Mouse (Mus musculus) T-helper 2 cell (primary cell): ENCODE data around the gene Prkca.
"Not testable (repeated sequence)": the region's sequence is repeated elsewhere in the genome, so short reads cannot be mapped to it uniquely, and the experiment has no call there.

Experiments used
- in situ Hi-C: fragments of 300-600 bp; cut with MboI, MseI; formaldehyde crosslinking; loops from one replicate; pipeline ENCODE4 v1.15.1; 2025; ENCODE audit warnings: high pct_unique_total_duplicates

Gene Prkca

DNA sequence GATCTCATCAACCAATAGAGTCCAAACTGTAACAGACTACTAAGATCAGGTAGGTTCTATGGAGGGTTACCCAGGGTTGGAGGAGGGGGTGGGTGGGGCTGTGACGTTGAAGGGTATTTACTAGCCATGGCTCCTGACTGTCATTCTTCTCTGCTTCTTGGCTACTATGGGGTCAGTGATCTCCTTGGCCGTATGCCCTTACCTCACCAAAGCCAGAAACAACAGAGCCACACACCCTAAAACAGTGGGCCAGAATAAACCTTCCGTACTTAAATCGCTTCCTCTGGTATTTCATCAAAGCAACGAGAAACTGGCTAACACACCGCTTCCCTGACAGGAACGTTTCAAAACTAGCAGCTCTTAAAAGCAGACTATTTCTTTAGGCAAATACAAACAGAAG lies 221.2 kb downstream of the Prkca start:
- in situ Hi-C loops: no loop called here

- in situ Hi-C loops: no loop called here
These were observed 223.0 kb downstream of the Prkca start for GRCm38 (mm10) chr11:108120708-108121107.

DNA sequence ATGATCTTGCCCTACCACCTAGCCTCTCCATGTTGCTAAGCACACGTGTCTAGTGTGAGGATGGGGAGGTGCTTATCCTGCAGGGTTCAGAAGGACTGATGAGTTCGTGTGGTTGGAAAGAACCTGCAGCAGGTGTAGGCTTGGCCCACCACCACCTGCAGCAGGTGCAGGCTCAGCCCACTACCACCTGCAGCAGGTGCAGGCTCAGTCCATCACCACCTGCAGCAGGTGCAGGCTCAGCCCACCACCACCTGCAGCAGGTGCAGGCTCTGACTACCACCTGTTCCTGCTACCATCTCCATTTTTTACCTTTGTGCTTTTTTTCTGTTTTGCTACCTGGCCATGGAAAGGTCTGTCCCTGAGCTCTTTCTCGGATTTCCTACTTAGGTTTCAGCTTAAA lies 223.9 kb downstream of the Prkca start:
- in situ Hi-C loops: no loop called here

DNA sequence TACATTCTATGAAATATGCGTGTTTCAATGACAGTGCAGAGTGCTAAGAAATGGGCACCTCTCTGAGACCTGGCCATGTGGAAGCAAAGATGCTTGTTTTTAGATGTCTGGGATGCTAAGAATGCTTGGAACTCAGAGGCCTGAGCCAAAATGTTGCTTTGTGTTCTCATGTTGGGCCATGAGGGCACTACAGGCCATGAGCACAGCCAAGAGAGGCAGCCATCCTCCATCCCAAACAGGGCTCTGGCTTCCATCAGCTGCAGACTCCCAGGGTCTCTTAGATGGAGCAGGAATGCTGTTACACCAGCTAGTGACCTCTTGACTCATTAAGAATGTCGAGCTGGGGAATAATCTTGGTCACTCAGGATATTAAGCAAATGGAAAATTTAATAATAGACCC lies 224.9 kb downstream of the Prkca start:
- in situ Hi-C loops: no loop called here

DNA sequence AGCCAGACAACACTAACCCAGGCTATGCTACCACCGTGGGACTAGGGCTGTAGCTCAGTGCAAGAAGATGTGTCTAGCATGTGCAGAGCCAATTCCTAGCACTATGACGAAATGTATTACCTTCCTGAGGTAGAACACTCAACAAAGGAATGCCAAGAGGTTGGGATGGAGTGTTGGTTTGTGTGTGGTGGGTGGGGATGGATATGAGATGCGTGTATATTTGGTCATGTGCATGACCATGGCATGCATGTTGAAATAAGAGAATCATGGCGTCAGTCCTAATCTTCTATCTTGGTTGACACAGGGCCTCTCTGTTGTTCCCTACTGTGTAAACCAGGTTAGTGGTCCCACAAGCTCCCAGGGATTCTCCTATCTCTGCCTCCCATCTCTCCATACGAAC lies 225.5 kb downstream of the Prkca start:
- in situ Hi-C loops: no loop called here

DNA sequence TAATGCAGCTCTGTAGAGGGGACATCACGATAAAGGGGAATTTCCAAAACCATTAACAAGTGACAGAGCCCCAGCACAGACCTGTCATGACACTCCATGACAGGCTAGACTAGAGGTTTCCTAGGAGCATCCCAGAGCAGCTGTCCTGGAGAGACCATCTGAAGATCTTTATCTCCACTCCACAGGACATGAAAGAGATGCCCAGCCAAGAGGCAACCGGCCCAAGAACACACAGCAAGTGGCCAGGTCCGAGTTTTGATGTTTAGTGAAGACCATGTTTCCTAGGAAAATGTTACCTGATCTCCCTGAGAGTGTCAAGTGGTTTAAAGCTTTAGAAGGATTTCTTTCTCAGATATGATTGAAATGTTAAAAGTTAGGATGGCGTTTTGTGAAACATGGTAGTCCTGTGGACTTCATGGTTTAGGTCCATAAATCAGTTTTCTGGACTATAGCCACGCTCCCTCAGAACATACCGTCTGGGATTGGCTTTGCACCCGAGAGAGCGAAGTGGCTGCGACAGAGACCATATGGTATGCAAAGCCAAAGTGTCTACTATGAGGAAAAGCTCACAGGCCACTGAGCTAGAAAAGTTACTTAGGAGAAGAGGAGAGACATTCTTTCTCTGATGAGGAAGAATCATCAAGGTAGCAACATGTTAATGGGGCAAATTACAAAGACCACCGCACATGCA lies 226.2 kb downstream of the Prkca start:
- in situ Hi-C loops: no loop called here

- in situ Hi-C loops: no loop called here
These were observed 229.6 kb downstream of the Prkca start for GRCm38 (mm10) chr11:108114091-108114490.

DNA sequence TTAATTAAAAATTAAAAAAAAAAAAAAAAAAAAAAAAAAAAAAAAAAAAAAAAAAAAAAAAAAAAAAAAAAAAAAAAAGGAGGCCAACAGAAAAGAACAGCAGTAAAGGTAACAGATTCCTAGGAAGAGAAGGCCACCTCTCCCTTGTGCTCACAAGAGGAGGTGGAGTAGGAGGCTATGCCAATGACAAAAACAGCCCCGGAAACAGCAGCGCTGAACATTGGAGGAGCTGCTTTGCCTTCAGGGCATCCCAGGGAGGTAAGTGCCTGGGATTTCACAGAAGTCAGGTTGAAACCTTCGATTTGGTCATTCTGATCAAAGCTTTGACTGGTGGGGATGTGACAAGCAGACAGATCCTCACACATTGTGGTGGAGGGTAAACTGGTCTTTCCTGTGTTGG lies 231.3 kb downstream of the Prkca start:
- in situ Hi-C loops: no loop called here

- in situ Hi-C loops: no loop called here
These were observed 239.6 kb downstream of the Prkca start for GRCm38 (mm10) chr11:108104085-108104484.

GRCm38 (mm10) chr11:108101280-108101950 lies 242.3 kb downstream of the Prkca start:
- in situ Hi-C loops: no loop called here

- in situ Hi-C loops: no loop called here
These were observed 245.4 kb downstream of the Prkca start for GRCm38 (mm10) chr11:108098306-108098705.

DNA sequence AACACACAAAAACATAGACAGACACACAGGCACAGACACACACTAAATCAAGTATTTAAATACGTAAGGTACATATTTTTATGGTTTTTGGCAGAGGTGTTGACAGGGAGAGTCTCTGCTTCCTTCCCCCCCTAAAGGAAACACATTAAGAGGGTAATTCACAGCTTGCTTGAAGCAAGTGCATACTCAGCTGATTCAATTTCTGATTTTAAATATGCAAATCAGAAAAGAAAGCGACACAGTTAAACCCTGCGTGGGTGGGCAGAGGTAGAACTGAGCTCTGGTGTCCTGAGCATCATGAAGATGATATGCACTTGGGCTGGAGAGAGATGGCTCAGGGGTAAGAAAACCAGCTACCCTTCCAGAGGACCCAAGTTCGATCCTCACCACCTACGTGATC lies 248.9 kb downstream of the Prkca start:
- in situ Hi-C loops: no loop called here

GRCm38 (mm10) chr11:108093248-108093647 lies 250.5 kb downstream of the Prkca start:
- in situ Hi-C loops: no loop called here

- in situ Hi-C loops: no loop called here
These were observed 252.5 kb downstream of the Prkca start for GRCm38 (mm10) chr11:108091238-108091637.

DNA sequence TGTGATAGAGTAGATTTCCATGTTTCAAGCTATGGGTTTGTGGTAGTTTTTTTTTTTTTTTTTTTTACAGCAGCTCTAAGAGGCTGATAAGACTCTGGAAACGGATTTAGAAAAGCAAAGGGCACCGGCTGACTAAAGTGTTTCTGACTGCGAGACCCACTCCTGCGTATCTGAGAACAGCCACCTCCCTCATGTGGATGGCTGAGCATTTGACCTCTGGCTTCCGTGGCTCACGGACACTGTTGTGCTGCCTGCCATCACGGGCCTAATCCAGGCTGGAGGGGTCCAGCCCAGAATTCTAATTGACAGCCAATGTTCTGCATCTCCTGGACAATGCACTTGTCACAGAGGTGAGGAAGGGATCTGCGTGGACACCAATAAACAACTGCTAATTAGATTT lies 253.0 kb downstream of the Prkca start:
- in situ Hi-C loops: no loop called here

GRCm38 (mm10) chr11:108088063-108088462 lies 255.7 kb downstream of the Prkca start:
- in situ Hi-C loops: no loop called here

DNA sequence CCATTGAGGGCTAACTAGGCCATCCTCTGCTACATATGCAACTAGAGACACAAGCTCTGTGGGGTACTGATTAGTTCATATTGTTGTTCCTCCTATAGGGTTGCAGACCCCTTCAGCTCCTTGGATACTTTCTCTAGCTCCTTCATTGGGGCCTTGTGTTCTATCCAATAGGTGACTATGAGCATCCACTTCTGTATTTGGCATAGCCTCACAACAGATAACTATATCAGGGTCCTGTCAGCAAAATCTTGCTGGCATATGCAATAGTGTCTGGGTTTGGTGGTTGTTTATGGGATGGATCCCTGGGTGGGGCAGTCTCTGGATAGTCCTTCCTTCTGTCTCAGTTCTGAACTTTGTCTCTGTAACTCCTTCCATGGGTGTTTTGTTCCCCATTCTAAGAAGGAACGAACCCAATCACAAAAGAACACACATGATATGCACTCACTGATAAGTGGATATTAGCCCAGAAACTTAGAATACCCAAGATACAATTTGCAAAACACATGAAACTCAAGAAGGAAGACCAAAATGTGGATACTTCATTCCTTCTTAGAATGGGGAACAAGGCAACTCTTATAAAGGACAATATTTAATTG lies 256.5 kb downstream of the Prkca start:
- in situ Hi-C loops: not testable (repeated sequence)

DNA sequence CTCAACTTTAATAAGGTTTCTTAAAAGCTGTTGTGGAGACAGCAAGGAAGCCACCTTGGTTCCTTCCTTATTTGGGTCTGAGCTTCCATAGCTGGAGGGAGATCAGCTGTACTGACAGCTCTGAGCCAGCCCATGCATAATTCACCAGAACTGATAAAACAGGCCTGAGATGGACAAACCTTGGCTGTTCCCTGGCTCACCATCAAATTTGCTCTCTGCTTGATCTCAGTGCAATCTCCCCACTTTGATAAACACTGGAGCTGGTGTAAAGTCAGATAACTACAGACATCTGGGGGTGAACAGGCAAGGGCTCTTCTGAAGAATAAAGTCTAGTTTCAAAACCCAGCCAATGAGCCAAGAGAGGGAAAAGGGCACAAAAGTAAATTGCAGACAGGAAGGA lies 261.1 kb downstream of the Prkca start:
- in situ Hi-C loops: no loop called here

DNA sequence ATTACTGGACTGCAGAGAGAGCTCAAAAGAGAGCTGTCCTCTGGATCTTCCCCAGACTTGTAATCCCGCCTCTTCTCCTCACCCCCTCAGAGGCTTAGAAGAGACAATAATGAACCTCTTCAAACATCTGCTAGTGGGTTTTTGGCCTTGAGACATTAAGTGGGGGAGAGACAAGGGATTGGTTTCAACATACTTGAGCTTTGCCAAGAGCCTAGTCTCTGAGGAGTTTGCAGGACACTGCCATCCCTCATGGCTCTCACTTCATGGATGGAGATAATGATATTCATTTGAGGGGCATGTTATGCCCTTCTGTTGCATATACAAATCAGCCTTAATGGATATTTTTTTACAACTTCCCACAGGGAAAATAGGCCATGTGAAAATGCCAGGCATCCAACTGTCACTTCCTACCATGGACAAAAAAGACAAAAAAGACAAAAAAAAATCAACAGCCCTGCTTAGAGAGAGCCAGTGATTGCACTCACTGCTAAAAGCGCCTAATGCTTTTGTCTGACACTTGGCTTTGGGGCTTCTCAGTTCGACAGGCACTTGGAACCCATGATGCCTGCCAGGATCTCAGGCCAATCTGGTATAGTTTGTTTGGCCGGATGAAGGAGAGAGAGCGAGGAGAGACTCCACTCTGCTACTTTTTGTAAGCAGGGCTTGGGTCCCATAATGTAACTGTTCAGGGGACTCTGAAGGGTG lies 263.6 kb downstream of the Prkca start:
- in situ Hi-C loops: no loop called here

DNA sequence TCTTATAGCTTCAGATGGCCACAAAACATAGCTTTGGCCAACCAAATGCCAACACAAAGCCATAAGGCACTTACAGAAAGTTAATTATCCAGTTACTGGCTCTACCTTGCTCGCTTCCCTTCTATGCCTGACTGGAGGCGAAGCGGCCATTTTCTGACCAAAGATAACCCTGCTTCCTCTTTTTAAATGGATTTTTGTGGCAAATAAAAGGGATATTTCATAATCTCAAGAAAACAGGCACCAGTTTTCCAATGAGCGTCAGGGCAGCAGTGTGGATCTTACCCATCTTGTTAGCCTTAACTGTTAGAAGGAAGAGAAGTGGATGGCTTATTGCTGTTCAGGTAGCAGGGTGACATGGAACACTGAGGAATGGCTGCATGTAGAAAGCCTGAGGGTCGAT lies 264.3 kb downstream of the Prkca start:
- in situ Hi-C loops: no loop called here

DNA sequence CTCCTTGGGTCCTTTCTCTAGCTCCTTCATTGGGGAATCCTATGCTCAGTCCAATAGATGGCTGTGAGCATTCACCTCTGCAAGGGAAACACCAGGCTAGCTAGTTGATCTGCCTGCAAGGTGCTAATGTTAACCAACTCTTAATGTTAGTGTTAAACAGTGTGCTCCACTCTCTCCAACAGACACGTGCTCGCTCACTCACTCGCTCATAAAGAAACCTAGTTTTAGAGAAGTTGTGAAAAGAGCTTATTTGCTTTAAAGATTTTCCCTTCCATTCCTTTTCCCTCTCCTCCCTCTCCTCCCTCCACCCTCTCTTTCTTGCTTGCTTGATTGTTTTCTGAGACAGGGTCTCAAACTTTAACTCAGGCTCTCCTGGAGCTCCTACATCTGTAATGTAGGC lies 266.2 kb downstream of the Prkca start:
- in situ Hi-C loops: no loop called here

GRCm38 (mm10) chr11:108072606-108073243 lies 271.0 kb downstream of the Prkca start:
- in situ Hi-C loops: no loop called here
